Mouse (Mus musculus): ENCODE measurements around the gene Lrig2. TPM values are rescaled to one million over a fixed set of nuclear protein-coding genes. Genes with fewer than 3 reads are reported as not detected.

Gene Lrig2
- total RNA-seq (2021), result 10 to 100 TPM; 26.1 to 38.2 TPM

GRCm38 (mm10) chr3:104511538-104512423 is at the start of gene Lrig2:
TSS of gene Lrig2 (minus strand) at chr3:104511918.
- peak; percentile 96 to 97 for DNase-seq (ENCODE audit: extremely low spot score in 1 of 2, low spot score in 1 of 2)

- DNase-seq (ENCODE audit: extremely low spot score in 1 of 2, low spot score in 1 of 2), result no peak
Measured at GRCm38 (mm10) chr3:104556624-104557023, 44.9 kb upstream of the Lrig2 start.

GRCm38 (mm10) chr3:104550594-104550993 is 38.9 kb upstream of the Lrig2 start:
- no peak for DNase-seq (ENCODE audit: extremely low spot score in 1 of 2, low spot score in 1 of 2)

GRCm38 (mm10) chr3:104548367-104549087 is 36.8 kb upstream of the Lrig2 start:
- no peak for DNase-seq (ENCODE audit: extremely low spot score in 1 of 2, low spot score in 1 of 2)

- DNase-seq (ENCODE audit: extremely low spot score in 1 of 2, low spot score in 1 of 2), result no peak
Measured at GRCm38 (mm10) chr3:104543825-104544224, 32.1 kb upstream of the Lrig2 start.

GRCm38 (mm10) chr3:104542065-104542429 is 30.3 kb upstream of the Lrig2 start:
- DNase-seq (ENCODE audit: extremely low spot score in 1 of 2, low spot score in 1 of 2), result no peak

DNA sequence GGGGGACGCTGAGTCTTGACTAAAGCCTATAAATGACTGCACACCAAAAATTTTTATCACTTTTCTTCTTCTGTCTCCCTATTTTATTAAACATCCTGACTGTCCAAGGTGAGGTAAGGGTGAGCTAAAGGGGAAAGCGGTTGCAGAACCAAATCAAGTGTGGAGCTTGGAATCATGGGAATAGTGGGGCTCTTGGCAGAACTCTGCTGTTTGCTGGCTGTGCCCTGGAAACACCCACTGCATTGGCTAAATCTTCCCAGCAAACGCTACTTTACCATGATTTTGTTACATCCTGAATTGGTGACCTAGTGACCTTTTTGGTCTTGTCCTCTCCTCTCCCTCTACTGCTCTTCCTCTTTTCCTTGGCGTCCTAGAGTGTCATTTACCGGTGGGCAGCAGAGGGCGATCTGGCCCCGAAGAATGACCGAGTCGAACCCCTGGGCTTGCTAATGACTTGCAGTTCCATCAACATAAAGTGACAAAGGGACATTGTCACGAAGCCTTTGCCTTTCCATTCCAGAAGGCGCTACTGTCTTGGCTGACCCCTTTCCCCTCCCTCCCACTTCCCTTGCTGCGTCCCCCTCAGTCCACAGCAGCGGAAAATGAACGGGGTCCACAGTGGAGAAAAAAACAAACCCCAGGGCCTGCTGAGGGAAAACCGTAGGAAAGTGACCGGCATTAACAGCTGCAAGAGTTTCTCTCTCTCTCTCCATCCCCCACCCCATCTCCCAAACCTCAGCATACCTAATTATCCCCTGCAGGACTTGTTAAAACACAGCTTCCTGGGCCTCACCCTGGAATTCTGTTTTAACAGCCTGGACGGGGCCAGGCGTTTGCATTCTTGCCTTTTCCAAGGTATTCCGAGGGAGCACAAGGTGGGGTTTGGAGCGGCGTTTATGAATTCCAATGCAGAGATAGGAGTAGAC is 29.7 kb upstream of the Lrig2 start:
- DNase-seq (ENCODE audit: extremely low spot score in 1 of 2, low spot score in 1 of 2), result peak; percentile 56 to 68

DNA sequence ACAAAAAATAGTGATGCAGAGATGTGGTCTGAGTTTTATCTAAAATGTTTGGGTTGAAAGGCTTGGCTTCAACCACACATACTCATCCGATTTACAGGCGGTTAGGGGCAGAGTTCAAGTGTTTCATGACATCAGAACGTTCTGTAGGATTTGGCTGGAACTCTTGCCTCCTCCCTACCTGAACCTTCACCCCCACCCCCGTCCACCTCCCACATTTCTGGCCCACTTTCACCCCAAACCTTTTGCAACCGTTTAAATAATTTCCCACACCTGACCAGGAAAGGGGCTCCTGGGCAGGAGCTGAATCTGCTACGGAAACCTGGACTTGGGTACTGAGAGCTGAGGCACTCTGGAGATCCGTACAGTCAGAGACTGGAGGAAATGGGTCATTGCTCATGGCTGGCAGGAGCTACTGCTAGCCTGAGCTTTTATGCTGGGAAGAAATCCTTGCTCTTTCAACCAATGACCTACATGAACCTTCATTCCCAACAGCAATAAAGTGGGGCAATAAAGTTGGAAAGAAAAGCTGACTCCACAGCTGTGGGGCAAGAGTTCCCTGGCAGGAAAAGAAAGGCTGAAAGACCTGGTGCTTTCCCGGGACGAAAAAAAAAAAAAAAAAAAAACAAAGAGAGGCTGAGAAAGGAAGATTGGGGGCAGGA is 28.9 kb upstream of the Lrig2 start:
- no peak for DNase-seq (ENCODE audit: extremely low spot score in 1 of 2, low spot score in 1 of 2)

- no peak for DNase-seq (ENCODE audit: extremely low spot score in 1 of 2, low spot score in 1 of 2)
Measured at GRCm38 (mm10) chr3:104533223-104533622, 21.5 kb upstream of the Lrig2 start.

DNA sequence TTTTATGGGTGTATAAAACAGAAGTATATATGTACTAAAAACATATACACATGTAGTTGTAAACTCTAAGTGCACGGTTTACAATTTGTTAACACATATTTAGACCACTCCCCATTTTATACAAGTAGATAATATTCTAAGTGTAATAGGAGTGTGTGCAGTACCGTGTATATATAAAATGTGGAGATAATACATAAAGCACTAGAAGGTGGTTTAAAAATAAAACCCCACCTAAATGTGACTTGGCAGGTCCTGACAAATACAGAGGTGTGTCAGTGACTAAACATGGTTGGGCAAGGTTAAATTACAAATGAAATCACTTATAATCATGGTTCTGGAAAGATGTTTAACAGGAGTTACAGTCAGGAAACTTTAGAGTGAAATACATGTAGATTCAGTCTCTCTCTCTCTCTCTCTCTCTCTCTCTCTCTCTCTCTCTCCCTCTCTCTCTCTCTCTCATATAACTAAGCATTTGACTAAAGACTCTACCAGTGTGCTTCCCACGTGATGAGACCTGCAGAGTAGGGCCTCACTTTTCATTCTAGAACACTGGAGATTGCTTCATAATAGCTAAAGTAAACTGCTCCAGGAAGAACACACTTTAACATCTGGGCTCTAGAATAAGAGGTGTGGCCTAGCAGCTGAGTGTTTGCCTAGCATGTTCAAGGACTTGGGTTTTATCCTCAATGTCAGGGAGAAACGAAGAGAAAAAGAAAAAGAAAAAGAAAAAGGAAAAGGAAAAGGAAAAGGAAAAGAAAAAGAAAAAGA is 14.6 kb upstream of the Lrig2 start:
- no peak for DNase-seq (ENCODE audit: extremely low spot score in 1 of 2, low spot score in 1 of 2)

DNA sequence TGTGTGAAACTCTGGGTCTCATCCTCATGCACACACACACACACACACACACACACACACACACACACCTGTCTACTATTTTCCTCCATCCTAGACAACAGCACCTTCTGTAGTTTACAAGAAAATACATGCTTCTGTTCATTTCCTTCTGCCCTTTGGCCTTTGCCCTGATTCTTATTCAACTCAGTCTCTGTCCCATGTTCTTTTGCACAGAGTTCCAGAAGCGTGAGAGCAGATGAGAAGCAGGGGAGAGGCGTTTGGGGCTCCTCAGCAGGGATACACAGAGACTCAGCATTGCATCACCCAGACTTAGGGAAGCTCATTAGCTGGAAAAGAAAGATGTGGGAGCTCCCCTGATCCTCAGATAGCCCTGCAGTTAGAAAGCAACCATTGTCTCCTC is 13.8 kb upstream of the Lrig2 start:
- no peak for DNase-seq (ENCODE audit: extremely low spot score in 1 of 2, low spot score in 1 of 2)

GRCm38 (mm10) chr3:104525029-104525428 is 13.3 kb upstream of the Lrig2 start:
- no peak for DNase-seq (ENCODE audit: extremely low spot score in 1 of 2, low spot score in 1 of 2)

DNA sequence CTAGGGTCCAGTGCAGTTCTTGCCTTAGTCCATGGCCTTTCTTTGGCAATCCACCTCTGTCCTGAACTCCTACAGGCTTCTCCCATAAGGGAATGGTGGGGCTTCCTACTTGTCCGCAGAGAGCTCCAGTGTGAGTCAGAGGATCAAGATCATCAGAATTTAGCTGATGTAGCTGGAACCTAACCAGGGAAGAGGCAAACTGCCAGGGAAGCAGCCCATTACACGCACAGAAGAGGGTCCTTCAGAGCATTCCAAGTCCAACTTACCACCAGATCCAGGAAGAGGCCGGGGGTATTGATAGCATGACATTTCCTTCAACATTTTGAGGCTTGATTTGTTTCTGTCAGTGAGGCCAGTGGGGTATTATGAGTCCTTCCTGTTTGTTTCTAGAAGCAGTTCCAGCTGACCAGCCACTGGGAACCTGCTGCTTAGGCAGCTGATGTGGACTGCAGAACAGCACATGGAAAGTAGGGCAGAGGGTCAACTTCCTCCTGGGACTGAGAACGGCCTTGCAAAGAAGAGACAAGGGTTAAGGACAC is 11.7 kb upstream of the Lrig2 start:
- no peak for DNase-seq (ENCODE audit: extremely low spot score in 1 of 2, low spot score in 1 of 2)

DNA sequence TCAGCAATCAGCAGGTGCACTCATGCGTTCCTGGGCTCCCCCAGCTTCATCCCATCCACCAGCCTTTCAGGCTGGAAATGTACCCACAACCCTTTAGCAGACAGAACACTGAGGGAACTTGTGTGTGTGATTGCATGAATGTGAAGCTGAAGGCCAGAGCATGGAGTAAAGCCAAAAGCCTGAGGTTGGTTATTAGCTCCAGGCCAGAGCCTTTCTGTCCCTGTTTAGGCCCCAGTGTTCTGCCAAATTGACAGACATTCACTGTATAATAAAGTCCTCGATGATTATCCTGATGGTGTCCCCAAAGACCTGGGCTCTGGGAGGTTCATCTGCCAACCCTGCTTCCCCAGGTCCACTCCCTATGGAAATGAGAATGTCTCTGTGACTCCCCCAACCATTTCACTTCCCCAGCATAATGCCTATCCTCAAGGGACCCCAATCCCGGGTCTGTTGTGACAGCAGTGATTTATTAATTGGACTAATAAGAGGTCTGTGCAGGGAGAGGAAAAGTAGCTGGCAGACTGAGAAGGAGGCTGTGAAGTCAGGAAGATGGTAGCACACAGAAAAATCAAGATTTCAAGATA is 9.7 kb upstream of the Lrig2 start:
- no peak for DNase-seq (ENCODE audit: extremely low spot score in 1 of 2, low spot score in 1 of 2)

DNA sequence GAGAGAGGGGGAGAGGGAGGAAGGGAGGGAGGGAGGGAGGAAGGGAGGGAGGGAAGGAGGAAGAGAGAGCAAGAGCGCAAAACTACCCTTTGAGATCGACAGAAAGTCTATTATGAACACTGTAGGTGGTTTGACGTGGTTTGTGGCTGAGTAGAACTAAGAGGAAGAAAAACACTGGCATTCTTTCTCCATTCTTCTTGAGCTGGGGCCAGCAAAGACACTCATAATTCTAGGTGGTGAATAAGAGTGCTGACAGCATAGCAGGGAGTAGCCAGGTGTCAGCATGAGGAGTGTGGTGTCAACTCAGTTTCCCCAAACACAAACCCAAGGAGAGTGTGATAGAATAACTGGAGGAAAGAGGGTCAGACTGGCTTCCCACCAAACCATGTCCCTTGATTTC is 8.8 kb upstream of the Lrig2 start:
- no peak for DNase-seq (ENCODE audit: extremely low spot score in 1 of 2, low spot score in 1 of 2)

GRCm38 (mm10) chr3:104518931-104519330 is 7.2 kb upstream of the Lrig2 start:
- no peak for DNase-seq (ENCODE audit: extremely low spot score in 1 of 2, low spot score in 1 of 2)

DNA sequence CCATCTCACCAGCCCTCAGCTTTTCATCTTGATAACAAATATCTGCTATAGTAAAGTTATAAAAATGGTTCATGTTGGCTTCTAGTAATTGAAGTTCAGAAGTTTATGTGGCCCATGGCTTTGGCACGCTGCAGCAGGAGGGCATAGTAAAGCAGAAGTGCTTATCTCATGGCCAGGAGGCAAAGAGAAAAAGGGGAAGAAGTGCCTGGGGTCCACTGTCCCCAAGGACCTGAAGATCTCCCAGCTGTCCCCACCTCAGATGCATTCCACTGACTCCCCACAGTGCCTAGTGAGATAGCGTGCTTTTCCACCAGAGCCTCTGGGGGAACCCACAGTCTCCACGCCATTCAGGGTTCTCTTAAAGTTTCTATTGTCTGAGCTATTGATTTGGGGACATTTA is 6.7 kb upstream of the Lrig2 start:
- DNase-seq (ENCODE audit: extremely low spot score in 1 of 2, low spot score in 1 of 2), result no peak

- DNase-seq (ENCODE audit: extremely low spot score in 1 of 2, low spot score in 1 of 2), result no peak
Measured at GRCm38 (mm10) chr3:104517161-104517560, 5.4 kb upstream of the Lrig2 start.

GRCm38 (mm10) chr3:104514510-104514909 is 2.8 kb upstream of the Lrig2 start:
- no peak for DNase-seq (ENCODE audit: extremely low spot score in 1 of 2, low spot score in 1 of 2)
